Mouse (Mus musculus) forebrain, postnatal 0 days (tissue): ENCODE results near the gene Mrgprg. TPM values are rescaled to one million over a fixed set of nuclear protein-coding genes. Genes with fewer than 3 reads are reported as not detected.

Experiments
- ATAC-seq: fragments of 200-750 bp; cut with Nextera tagmentation; 2 replicates; pipeline ENCODE4 v1.8.0; 2017; ENCODE audit warnings: mild to moderate bottlenecking, moderate library complexity
- DNase-seq: peaks from one replicate; pipeline ENCODE4 v3.0.0-alpha.2; 2015
- H3K27ac ChIP-seq: fragments of 300-500 bp; sonication (generic); 2 replicates; pipeline ENCODE4 v1.5.1; 2014; ENCODE audit warnings: low read depth, mild to moderate bottlenecking, antibody characterized with exemption, low read length, moderate library complexity, mixed read lengths
- H3K27me3 ChIP-seq: fragments of 300-500 bp; sonication (generic); 2 replicates; pipeline ENCODE4 v1.6.1; 2014; ENCODE audit warnings: mild to moderate bottlenecking, low read length, mixed read lengths; ENCODE audit not compliant: insufficient read depth
- H3K36me3 ChIP-seq: fragments of 300-500 bp; sonication (generic); 2 replicates; pipeline ENCODE4 v1.6.1; 2014; ENCODE audit warnings: mild to moderate bottlenecking, moderate library complexity; ENCODE audit not compliant: insufficient read depth
- H3K4me1 ChIP-seq: fragments of 300-500 bp; sonication (generic); 2 replicates; pipeline ENCODE4 v1.6.1; 2014; ENCODE audit warnings: antibody characterized with exemption; ENCODE audit not compliant: insufficient read depth
- H3K4me2 ChIP-seq: fragments of 300-500 bp; sonication (generic); 2 replicates; pipeline ENCODE4 v1.6.1; 2014; ENCODE audit warnings: low read depth, mild to moderate bottlenecking, moderate library complexity
- H3K4me3 ChIP-seq: fragments of 300-500 bp; sonication (generic); 2 replicates; pipeline ENCODE4 v1.5.1; 2014; ENCODE audit warnings: low read depth, low read length, mixed read lengths
- H3K9ac ChIP-seq: fragments of 300-500 bp; sonication (generic); 2 replicates; pipeline ENCODE4 v1.6.1; 2014; ENCODE audit warnings: mild to moderate bottlenecking
- H3K9me3 ChIP-seq: fragments of 300-500 bp; sonication (generic); 2 replicates; pipeline ENCODE4 v1.6.1; 2016; ENCODE audit warnings: low read length
- CTCF ChIP-seq: sonication (generic); IDR thresholded peaks from 2 replicates; pipeline ENCODE4 v1.5.1; 2016; ENCODE audit warnings: antibody characterized with exemption, control low read depth, low read depth
- WGBS: fragments of 180-500 bp; shearing (Covaris S2); extraction: QIAGEN DNeasy Blood & Tissue Kit; methylation state at CpG from one replicate; pipeline ENCODE4 v1.1.7; 2014; 5-methylcytosine and 5-hydroxymethylcytosine counted together
- polyA plus RNA-seq: library from polyadenylated mRNA; unstranded; fragments of >200 nt; fragmentation: Nextera tagmentation; extraction: Ambion mirVana; gene quantifications from 2 replicates; pipeline ENCODE4 v1.2.1, GENCODE M21; 2015
- total RNA-seq: library from RNA; depleted of rRNA; stranded (reverse); fragments of >200 nt; gene quantifications from 2 replicates; pipeline ENCODE4 v1.2.3, GENCODE M21; 2014

Mrgprg gene
- total and polyA plus RNA-seq, 2 experiments from 2014 or later, result not detected

- no peak for TF ChIP-seq CTCF
These were observed 10.4 kb downstream of the Mrgprg start, which contains the start of gene Osbpl5 for GRCm38 (mm10) chr7:143756125-143757026. Gene Osbpl5, minus strand, starts transcription at chr7:143756985.

GRCm38 (mm10) chr7:143755357-143756124 is 11.3 kb downstream of the Mrgprg start:
- no peaks in the 10 kb centered on the region for H3K36me3 ChIP-seq
- no peaks in the 10 kb centered on the region for H3K9me3 ChIP-seq
- TF ChIP-seq CTCF, result no peak
- no peak overlapping the region for H3K27ac ChIP-seq
- no peak for ATAC-seq
- WGBS, result 78% methylated on average over 9 of the region's 9 CpGs
- no peak for DNase-seq
- no peak overlapping the region for H3K9ac ChIP-seq
- no peaks in the 10 kb centered on the region; the same call in 1 of the 2 replicates for H3K27me3 ChIP-seq
- H3K4me1 ChIP-seq, result peaks cover 4% of the 10 kb centered on the region; the same call in 1 of the 2 replicates
- no peak overlapping the region for H3K4me3 ChIP-seq
- no peak overlapping the region for H3K4me2 ChIP-seq

More at GRCm38 (mm10) chr7:143756125-143757026, 10.4 kb downstream of the Mrgprg start, which contains the start of gene Osbpl5:
- Histone ChIP-seq H3K4me2 (peak within 1 kb of the TSS; percentile 68), H3K9ac (peak within 1 kb of the TSS; percentile 37; the same call in 1 of the 2 replicates), H3K27ac (no peak within 1 kb of the TSS), H3K4me1 (peaks cover 4% of the 10 kb centered on the region; the same call in 1 of the 2 replicates), H3K36me3 (no peaks in the 10 kb centered on the region), H3K9me3 (no peaks in the 10 kb centered on the region), H3K27me3 (no peaks in the 10 kb centered on the region; the same call in 1 of the 2 replicates), H3K4me3 (peak within 1 kb of the TSS; percentile 33)
- ATAC-seq (no peak), DNase-seq (no peak)
- WGBS, result 31% methylated on average over 22 of the region's 22 CpGs

GRCm38 (mm10) chr7:143753990-143754715 is 12.6 kb downstream of the Mrgprg start:
- DNase-seq, result peak; percentile 64
- Histone ChIP-seq H3K27ac (no peak overlapping the region), H3K9me3 (no peaks in the 10 kb centered on the region), H3K9ac (no peak overlapping the region), H3K27me3 (no peaks in the 10 kb centered on the region; the same call in 1 of the 2 replicates), H3K4me1 (peaks cover 4% of the 10 kb centered on the region; the same call in 1 of the 2 replicates), H3K36me3 (no peaks in the 10 kb centered on the region), H3K4me2 (no peak overlapping the region), H3K4me3 (no peak overlapping the region)
- 41% methylated on average over 5 of the region's 5 CpGs for WGBS
- no peak for ATAC-seq
- peak; percentile 76 for TF ChIP-seq CTCF

GRCm38 (mm10) chr7:143752606-143753005 is 14.2 kb downstream of the Mrgprg start:
- H3K27ac ChIP-seq, result no peak overlapping the region
- 88% methylated on average over 3 of the region's 3 CpGs for WGBS
- H3K36me3 ChIP-seq, result no peaks in the 10 kb centered on the region
- ATAC-seq (no peak), DNase-seq (no peak)
- H3K9ac ChIP-seq, result no peak overlapping the region
- no peak overlapping the region for H3K4me3 ChIP-seq
- H3K4me2 ChIP-seq, result no peak overlapping the region
- H3K27me3 ChIP-seq, result no peaks in the 10 kb centered on the region; the same call in 1 of the 2 replicates
- no peaks in the 10 kb centered on the region for H3K9me3 ChIP-seq
- no peak for TF ChIP-seq CTCF
- H3K4me1 ChIP-seq, result peaks cover 4% of the 10 kb centered on the region; the same call in 1 of the 2 replicates

GRCm38 (mm10) chr7:143752056-143752455 is 14.7 kb downstream of the Mrgprg start:
- H3K27ac ChIP-seq, result no peak overlapping the region
- ATAC-seq, result no peak
- DNase-seq, result no peak
- H3K4me3 ChIP-seq, result no peak overlapping the region
- no peak overlapping the region for H3K9ac ChIP-seq
- no peak for TF ChIP-seq CTCF
- peaks cover 1% of the 10 kb centered on the region; the same call in 1 of the 2 replicates for H3K4me1 ChIP-seq
- H3K4me2 ChIP-seq, result no peak overlapping the region
- no peaks in the 10 kb centered on the region for H3K36me3 ChIP-seq
- no peaks in the 10 kb centered on the region for H3K9me3 ChIP-seq
- no peaks in the 10 kb centered on the region; the same call in 1 of the 2 replicates for H3K27me3 ChIP-seq
- WGBS, result 83% methylated on average over 4 of the region's 4 CpGs

- TF ChIP-seq CTCF, result no peak
- Histone ChIP-seq H3K9ac (no peak overlapping the region), H3K36me3 (no peaks in the 10 kb centered on the region), H3K4me2 (no peak overlapping the region), H3K27ac (no peak overlapping the region), H3K27me3 (no peaks in the 10 kb centered on the region; the same call in 1 of the 2 replicates), H3K4me1 (no peaks in the 10 kb centered on the region), H3K9me3 (no peaks in the 10 kb centered on the region), H3K4me3 (no peak overlapping the region)
- DNase-seq, result no peak
- ATAC-seq, result no peak
- WGBS, result 43% methylated on average over 1 of the region's 1 CpGs
These were observed 15.4 kb downstream of the Mrgprg start for GRCm38 (mm10) chr7:143751380-143751779.
